Mouse (Mus musculus) megakaryocyte, adult 5-6 weeks (primary cell): ENCODE results near the gene Meaf6. TPM values are rescaled to one million over a fixed set of nuclear protein-coding genes. Genes with fewer than 3 reads are reported as not detected.

Experiments used
- ATAC-seq: 2 replicates; pipeline ENCODE4 v1.8.0; 2016; ENCODE audit warnings: mild to moderate bottlenecking, inconsistent platforms; ENCODE audit not compliant: poor library complexity, severe bottlenecking
- total RNA-seq, 2 experiments: library from RNA; stranded (forward) in 1 of 2; stranded (reverse) in 1 of 2; fragments of 153-499, 151-499 nt in 1 of 2; fragments of 221-1000, 200-1000 nt in 1 of 2; gene quantifications; 2 replicates each; pipeline versions ENCODE4 v1.2.3 to v1.2.4; 2015 to 2017

The Meaf6 gene
- total RNA-seq, 2 experiments from 2014 or later, result 40.2 to 49.1 TPM

DNA sequence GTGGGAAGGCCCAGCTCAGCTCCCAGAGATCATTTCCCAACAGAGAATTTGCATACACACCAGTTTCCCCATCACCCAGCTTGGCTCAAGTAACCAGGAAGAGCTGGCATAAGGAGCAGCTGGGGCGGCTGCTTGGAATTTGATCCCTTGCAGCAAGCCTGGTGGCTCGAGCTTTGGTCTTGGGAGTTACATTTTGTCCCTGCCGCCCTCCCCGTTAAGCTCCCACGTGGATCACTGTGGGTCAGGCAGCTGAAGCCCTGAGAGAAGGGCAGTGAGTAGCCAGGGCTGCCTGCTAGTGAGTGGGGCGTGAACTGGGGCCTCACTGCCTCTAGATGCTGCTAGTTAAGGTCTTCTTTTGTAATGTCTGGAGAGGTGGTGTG lies 30.8 kb downstream of the Meaf6 start:
- no peak for ATAC-seq

GRCm38 (mm10) chr4:125116090-125116861 lies 31.3 kb downstream of the Meaf6 start:
- peak; percentile 63 for ATAC-seq

GRCm38 (mm10) chr4:125116929-125117328 lies 32.0 kb downstream of the Meaf6 start:
- ATAC-seq, result no peak

GRCm38 (mm10) chr4:125117902-125118320 lies 33.0 kb downstream of the Meaf6 start:
- ATAC-seq, result peak; percentile 44

DNA sequence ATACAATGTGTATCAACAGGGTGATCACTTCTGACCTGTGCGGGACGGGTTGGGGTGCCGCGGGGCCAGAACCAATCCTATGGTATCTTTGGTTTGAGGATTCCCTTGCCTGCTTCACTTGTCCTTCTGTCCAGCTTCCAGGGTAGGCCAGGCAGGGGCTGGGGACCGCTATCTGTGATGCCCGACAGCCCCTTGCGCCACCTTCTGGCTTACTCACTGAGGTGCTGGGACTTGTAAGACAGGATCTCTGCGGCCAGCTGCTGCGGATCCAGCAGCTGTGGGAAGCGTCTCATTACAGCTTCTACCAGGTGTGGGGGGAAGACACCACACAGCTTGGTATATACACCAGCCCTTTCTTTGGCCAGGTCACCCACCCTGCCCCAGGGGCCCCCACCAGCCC lies 34.1 kb downstream of the Meaf6 start:
- ATAC-seq, result no peak

- no peak for ATAC-seq
Observed at GRCm38 (mm10) chr4:125119721-125120120, 34.8 kb downstream of the Meaf6 start.

- peak; percentile 8; the same call in 1 of the 2 replicates for ATAC-seq
Observed at GRCm38 (mm10) chr4:125122431-125123278, 37.7 kb downstream of the Meaf6 start.

GRCm38 (mm10) chr4:125123279-125123671 lies 38.3 kb downstream of the Meaf6 start:
- ATAC-seq, result peak; percentile 6; the same call in 1 of the 2 replicates

- ATAC-seq, result no peak
Observed at GRCm38 (mm10) chr4:125124424-125125209, 39.7 kb downstream of the Meaf6 start.

- no peak for ATAC-seq
Observed at GRCm38 (mm10) chr4:125125361-125125921, 40.5 kb downstream of the Meaf6 start.

GRCm38 (mm10) chr4:125126186-125126585 lies 41.3 kb downstream of the Meaf6 start:
- ATAC-seq, result no peak

DNA sequence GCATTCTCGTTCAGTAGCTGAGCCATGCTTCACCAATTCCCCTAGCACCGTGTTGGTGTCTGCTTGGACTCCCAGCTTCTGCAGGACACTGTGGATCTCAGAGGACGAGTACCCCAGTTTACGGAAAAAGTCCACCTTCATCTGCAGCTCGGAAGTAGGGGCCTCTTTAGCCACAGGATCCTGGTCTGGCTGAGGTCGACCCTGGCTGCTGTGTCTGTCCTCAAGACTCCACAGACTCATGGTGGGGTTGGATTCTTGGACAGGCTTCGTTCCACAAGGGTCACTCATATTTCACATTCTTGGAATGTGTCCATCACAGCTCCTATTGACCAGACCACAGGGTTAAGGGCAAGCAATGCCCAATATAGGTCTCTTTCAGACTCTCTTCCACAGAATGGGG lies 41.8 kb downstream of the Meaf6 start:
- no peak for ATAC-seq

DNA sequence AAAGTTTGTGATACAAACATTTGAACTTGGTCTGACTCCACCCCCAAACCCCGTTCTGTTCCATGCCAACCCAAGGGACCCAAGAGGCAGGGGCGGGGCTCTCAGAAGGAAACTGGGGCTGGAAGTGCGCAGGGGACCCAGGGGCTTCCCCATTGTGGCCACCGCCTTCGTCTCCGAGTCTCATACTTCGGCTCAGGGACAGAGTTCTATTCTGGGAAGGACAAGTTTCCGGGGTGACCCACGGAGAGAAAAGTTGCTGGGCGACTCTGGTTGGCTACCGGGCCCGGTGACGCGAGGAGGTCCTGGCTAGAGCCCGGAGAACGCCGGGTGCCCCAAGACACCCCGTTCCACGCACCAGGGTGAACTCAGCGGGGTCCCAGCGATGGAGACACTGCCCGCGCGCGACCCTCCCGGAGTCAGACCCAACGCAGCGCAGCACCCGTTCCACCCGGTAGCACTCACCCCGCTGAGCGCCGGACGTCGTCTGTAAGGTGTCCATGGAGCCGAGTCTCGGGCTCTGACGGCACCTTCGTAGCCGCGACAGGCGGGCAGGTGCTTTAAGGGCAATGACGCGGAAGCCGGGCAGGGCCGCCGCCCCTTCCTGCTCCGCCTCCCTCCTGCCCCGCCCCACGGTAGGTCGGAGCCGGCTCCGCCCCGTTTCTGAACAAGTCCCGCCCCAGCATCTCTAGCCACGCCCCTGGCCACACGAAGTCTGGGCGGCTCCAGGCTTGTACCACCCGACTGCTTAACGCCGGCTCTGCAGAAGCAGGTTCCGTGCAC lies 42.6 kb downstream of the Meaf6 start, which contains the start of gene Zc3h12a:
Zc3h12a (minus strand) TSS at position 536 of the 780 bp plus-strand sequence.
- ATAC-seq, result peak; percentile 73

DNA sequence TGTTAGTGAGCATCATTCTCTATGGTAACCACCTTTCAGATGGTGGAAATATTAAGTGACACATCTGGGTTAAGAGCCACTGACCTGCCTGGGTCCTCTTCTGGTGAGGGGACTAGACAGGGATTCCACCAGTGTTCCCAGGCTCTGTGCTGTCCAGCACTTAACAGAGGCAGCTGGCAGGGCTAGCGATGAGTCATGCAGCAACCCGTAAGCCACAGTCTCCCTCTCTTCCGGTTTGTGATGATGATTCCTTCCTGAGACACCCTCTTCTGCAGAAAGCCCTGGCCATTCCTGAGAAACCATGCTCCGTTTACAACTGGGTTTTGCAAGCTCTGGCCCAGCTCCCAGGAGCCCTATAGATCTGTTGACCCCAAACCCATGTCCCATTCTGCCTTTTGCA lies 46.6 kb downstream of the Meaf6 start:
- ATAC-seq, result peak; percentile 29

- ATAC-seq, result peak; percentile 43
Observed at GRCm38 (mm10) chr4:125132394-125132793, 47.5 kb downstream of the Meaf6 start.

GRCm38 (mm10) chr4:125134192-125134591 lies 49.3 kb downstream of the Meaf6 start:
- no peak for ATAC-seq

- ATAC-seq, result no peak
Observed at GRCm38 (mm10) chr4:125134631-125135030, 49.7 kb downstream of the Meaf6 start.

- no peak for ATAC-seq
Observed at GRCm38 (mm10) chr4:125135076-125135855, 50.3 kb downstream of the Meaf6 start.

DNA sequence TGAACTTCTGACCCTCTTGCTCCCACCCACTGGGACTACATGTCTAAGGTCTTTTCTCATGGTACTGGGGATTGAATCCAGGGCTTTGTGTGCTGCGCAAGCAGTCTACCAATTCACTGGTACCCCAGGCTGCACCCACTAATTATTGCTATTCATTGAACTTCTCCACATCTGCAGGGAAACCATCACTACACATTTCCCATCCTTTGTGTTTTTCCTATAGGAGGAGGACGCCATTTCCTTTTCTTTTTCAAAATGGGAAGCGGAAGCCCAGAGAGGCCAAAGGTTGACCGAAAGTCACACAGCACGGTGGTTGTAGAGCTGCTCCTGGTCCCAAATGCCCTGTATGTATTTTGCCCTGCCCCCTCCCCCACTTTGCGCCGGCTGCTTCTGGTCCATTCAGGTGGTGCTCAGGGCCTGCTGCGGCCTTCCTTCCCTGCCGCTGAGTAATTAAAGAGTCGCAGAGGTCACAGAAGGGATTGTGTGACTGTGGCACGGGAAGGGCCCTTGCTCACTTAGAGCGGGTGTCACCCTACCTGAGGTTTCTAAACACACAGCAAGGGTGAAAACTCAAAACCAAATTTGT lies 51.5 kb downstream of the Meaf6 start:
- no peak for ATAC-seq
